Mouse (Mus musculus) midbrain, embryonic 10.5 days (tissue): ENCODE data around the gene Catip. TPM values are rescaled to one million over a fixed set of nuclear protein-coding genes. Genes with fewer than 3 reads are reported as not detected.

Experiments
- microRNA counts: library from miRNA; unstranded; fragments of <30 nt; microRNA quantifications from one replicate; lab custom pipeline; 2017
- microRNA-seq: library from miRNA; unstranded; fragments of <30 nt; microRNA quantifications from one replicate; pipeline ENCODE4, GENCODE M21; 2017
- polyA plus RNA-seq: library from polyadenylated mRNA; unstranded; fragments of >200 nt; fragmentation: Nextera tagmentation; extraction: Ambion mirVana; gene quantifications from 2 replicates; pipeline ENCODE4 v1.2.1, GENCODE M21; 2016

The Catip gene
- polyA plus RNA-seq, 1 experiment from 2014 or later, result 0.22 TPM

MicroRNAs encoded within 50 kb of the gene (microRNA counts, 519-probe panel; counts per million panel counts)
- microRNA mmu-miR-26b (lab: Ali Mortazavi, UCI), result 2,076 counts per million, percentile 4 among the panel's probes with 10 or more counts

Small RNA genes within 50 kb of the gene (microRNA-seq; reads per million reads assigned to microRNA genes)
- gene Mir26b, result 31,304 reads per million, percentile 99 among the genes with 10 or more reads in this experiment

Other genes with a start within 250 kb of the Catip start
- gene Tns1, start 237.7 kb upstream of the Catip start, polyA plus RNA-seq, result 10.3 and 13.4 TPM in 2 replicates
- gene Rufy4, start 236.6 kb upstream of the Catip start, polyA plus RNA-seq, result 0.29 and 0.51 TPM in 2 replicates
- 0.07 TPM in 1 of 2 replicates, not detected in the other for gene Cxcr2, start 208.1 kb upstream of the Catip start, polyA plus RNA-seq
- not detected in 2 replicates for gene Cxcr1, start 167.5 kb upstream of the Catip start, polyA plus RNA-seq
- gene Arpc2, start 126.0 kb upstream of the Catip start, polyA plus RNA-seq, result 353 and 368 TPM in 2 replicates
- 0.25 TPM in 2 replicates for gene Gpbar1, start 83.6 kb upstream of the Catip start, polyA plus RNA-seq
- gene Aamp, start 77.4 kb upstream of the Catip start, polyA plus RNA-seq, result 241 and 246 TPM in 2 replicates
- gene Pnkd, start 77.2 kb upstream of the Catip start, polyA plus RNA-seq, result 99.5 and 107 TPM in 2 replicates
- gene Tmbim1, start 56.5 kb upstream of the Catip start, polyA plus RNA-seq, result 8.6 TPM in 2 replicates
- gene Slc11a1, start 13.1 kb downstream of the Catip start, polyA plus RNA-seq, result 1.4 and 2.2 TPM in 2 replicates
- gene Ctdsp1, start 29.4 kb downstream of the Catip start, polyA plus RNA-seq, result 31.8 and 34.4 TPM in 2 replicates
- 0.15 and 0.25 TPM in 2 replicates for gene Vil1, start 47.3 kb downstream of the Catip start, polyA plus RNA-seq
- gene Cnot9, start 143.9 kb downstream of the Catip start, polyA plus RNA-seq, result 103 and 104 TPM in 2 replicates
- 2.0 and 2.8 TPM in 2 replicates for gene Plcd4, start 180.8 kb downstream of the Catip start, polyA plus RNA-seq
- gene Usp37, start 182.2 kb downstream of the Catip start, polyA plus RNA-seq, result 50.1 and 51.5 TPM in 2 replicates
- gene Zfp142, start 226.1 kb downstream of the Catip start, polyA plus RNA-seq, result 9.3 and 10.0 TPM in 2 replicates
- gene Bcs1l, start 226.2 kb downstream of the Catip start, polyA plus RNA-seq, result 18.9 and 20.2 TPM in 2 replicates
- gene Rnf25, start 239.3 kb downstream of the Catip start, polyA plus RNA-seq, result 33.7 and 37.8 TPM in 2 replicates
- gene Stk36, start 239.3 kb downstream of the Catip start, polyA plus RNA-seq, result 13.8 and 17.3 TPM in 2 replicates